Mouse (Mus musculus): ENCODE data around the gene Isy1. TPM values are rescaled to one million over a fixed set of nuclear protein-coding genes. Genes with fewer than 3 reads are reported as not detected.

Isy1 gene
- total and polyA plus RNA-seq, 2 experiments from 2014 or later, result 22.5 to 25.9 TPM

GRCm38 (mm10) chr6:87797321-87797720 is 41.3 kb downstream of the Isy1 start:
- H3K4me3 ChIP-seq (ENCODE audit: low read depth, low read length), result no peak overlapping the region
- 57% methylated on average over 2 of the region's 2 CpGs for WGBS

GRCm38 (mm10) chr6:87796251-87796880 is 42.2 kb downstream of the Isy1 start:
- H3K9me3 ChIP-seq (ENCODE audit: low read length), result no peaks in the 10 kb centered on the region
- WGBS, result 96% methylated on average over 6 of the region's 6 CpGs
- H3K27me3 ChIP-seq (ENCODE audit: insufficient read depth, low read length), result no peaks in the 10 kb centered on the region

More at GRCm38 (mm10) chr6:87797321-87797720, 41.3 kb downstream of the Isy1 start:
- Histone ChIP-seq H3K27ac (ENCODE audit: low read depth, low read length) (no peak overlapping the region), H3K36me3 (ENCODE audit: insufficient read depth, low read length) (peaks cover 7% of the 10 kb centered on the region), H3K4me1 (ENCODE audit: insufficient read depth, low read length) (no peaks in the 10 kb centered on the region), H3K4me2 (ENCODE audit: low read depth, low read length, poor library complexity, severe bottlenecking) (no peak overlapping the region), H3K27me3 (ENCODE audit: insufficient read depth, low read length) (no peaks in the 10 kb centered on the region), H3K9me3 (ENCODE audit: low read length) (no peaks in the 10 kb centered on the region), H3K9ac (replicated peaks; ENCODE audit: low read length, poor library complexity, severe bottlenecking) (no peak overlapping the region)
- TF ChIP-seq CTCF (IDR thresholded peaks at IDR 0.05), result no peak
- DNase-seq (ENCODE audit: low spot score), result no peak
- ATAC-seq (ENCODE audit: low FRiP score), result no peak

DNA sequence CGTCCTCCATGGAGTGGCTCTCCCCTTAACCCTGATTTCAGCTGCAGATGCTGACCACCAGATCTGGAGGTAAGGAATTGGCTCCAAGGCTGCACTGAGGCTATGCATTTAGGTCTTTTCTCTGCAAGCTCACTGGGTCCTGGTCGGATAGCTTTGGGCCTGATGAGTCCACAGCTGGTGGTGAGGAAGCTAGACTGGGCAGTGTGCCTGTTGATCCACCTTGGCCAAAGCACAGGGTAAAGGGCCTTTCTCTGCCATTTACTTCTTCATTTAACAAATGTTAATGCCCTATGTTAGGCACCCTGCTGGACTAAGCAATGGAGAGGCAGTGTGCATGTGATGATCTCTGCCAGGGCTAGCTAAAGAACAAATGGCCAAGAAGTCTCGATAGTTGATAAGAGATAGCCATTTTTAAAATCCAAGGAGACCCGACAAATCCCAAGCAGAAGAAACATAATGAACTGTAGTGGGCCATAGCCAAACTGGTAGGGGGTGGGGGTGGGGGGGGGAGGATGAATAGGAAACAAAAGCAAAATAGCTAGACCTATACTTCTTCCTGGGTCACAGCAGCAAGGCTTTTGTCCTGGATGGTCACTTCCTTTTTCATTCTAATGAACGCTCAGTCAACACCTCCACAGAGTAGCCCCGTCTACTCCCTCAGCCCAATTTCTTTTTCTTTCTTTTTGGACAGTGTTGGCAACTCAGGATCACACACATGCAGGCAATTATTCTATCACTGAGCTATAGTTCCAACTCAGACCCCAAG is 43.0 kb downstream of the Isy1 start:
- Histone ChIP-seq H3K4me3 (ENCODE audit: low read depth, low read length) (no peak overlapping the region), H3K4me1 (ENCODE audit: insufficient read depth, low read length) (no peaks in the 10 kb centered on the region), H3K9ac (replicated peaks; ENCODE audit: low read length, poor library complexity, severe bottlenecking) (no peak overlapping the region), H3K27me3 (ENCODE audit: insufficient read depth, low read length) (no peaks in the 10 kb centered on the region), H3K9me3 (ENCODE audit: low read length) (no peaks in the 10 kb centered on the region), H3K4me2 (ENCODE audit: low read depth, low read length, poor library complexity, severe bottlenecking) (no peak overlapping the region), H3K36me3 (ENCODE audit: insufficient read depth, low read length) (peaks cover 21% of the 10 kb centered on the region), H3K27ac (ENCODE audit: low read depth, low read length) (no peak overlapping the region)
- ATAC-seq (ENCODE audit: low FRiP score), result no peak
- DNase-seq (ENCODE audit: low spot score), result no peak
- 62% methylated on average over 6 of the region's 6 CpGs for WGBS
- TF ChIP-seq CTCF (IDR thresholded peaks at IDR 0.05), result no peak

More at GRCm38 (mm10) chr6:87796251-87796880, 42.2 kb downstream of the Isy1 start:
- Histone ChIP-seq H3K9ac (replicated peaks; ENCODE audit: low read length, poor library complexity, severe bottlenecking) (no peak overlapping the region), H3K27ac (ENCODE audit: low read depth, low read length) (no peak overlapping the region), H3K4me1 (ENCODE audit: insufficient read depth, low read length) (no peaks in the 10 kb centered on the region), H3K36me3 (ENCODE audit: insufficient read depth, low read length) (peaks cover 14% of the 10 kb centered on the region), H3K4me2 (ENCODE audit: low read depth, low read length, poor library complexity, severe bottlenecking) (no peak overlapping the region), H3K4me3 (ENCODE audit: low read depth, low read length) (no peak overlapping the region)
- ATAC-seq (ENCODE audit: low FRiP score), result no peak
- TF ChIP-seq CTCF (IDR thresholded peaks at IDR 0.05), result no peak
- no peak for DNase-seq (ENCODE audit: low spot score)

GRCm38 (mm10) chr6:87793821-87794510 is 44.6 kb downstream of the Isy1 start:
- Histone ChIP-seq H3K36me3 (ENCODE audit: insufficient read depth, low read length) (peaks cover 21% of the 10 kb centered on the region), H3K9ac (replicated peaks; ENCODE audit: low read length, poor library complexity, severe bottlenecking) (no peak overlapping the region), H3K4me3 (ENCODE audit: low read depth, low read length) (no peak overlapping the region), H3K27ac (ENCODE audit: low read depth, low read length) (no peak overlapping the region), H3K4me1 (ENCODE audit: insufficient read depth, low read length) (no peaks in the 10 kb centered on the region), H3K27me3 (ENCODE audit: insufficient read depth, low read length) (no peaks in the 10 kb centered on the region), H3K4me2 (ENCODE audit: low read depth, low read length, poor library complexity, severe bottlenecking) (no peak overlapping the region), H3K9me3 (ENCODE audit: low read length) (no peaks in the 10 kb centered on the region)
- 93% methylated on average over 10 of the region's 10 CpGs for WGBS
- no peak for TF ChIP-seq CTCF (IDR thresholded peaks at IDR 0.05)
- no peak for ATAC-seq (ENCODE audit: low FRiP score)
- peak; percentile 27 for DNase-seq (ENCODE audit: low spot score)

- no peak for TF ChIP-seq CTCF (IDR thresholded peaks at IDR 0.05)
- Histone ChIP-seq H3K9ac (replicated peaks; ENCODE audit: low read length, poor library complexity, severe bottlenecking) (no peak overlapping the region), H3K9me3 (ENCODE audit: low read length) (no peaks in the 10 kb centered on the region), H3K4me2 (ENCODE audit: low read depth, low read length, poor library complexity, severe bottlenecking) (no peak overlapping the region), H3K27me3 (ENCODE audit: insufficient read depth, low read length) (no peaks in the 10 kb centered on the region), H3K4me1 (ENCODE audit: insufficient read depth, low read length) (no peaks in the 10 kb centered on the region), H3K4me3 (ENCODE audit: low read depth, low read length) (no peak overlapping the region), H3K27ac (ENCODE audit: low read depth, low read length) (no peak overlapping the region), H3K36me3 (ENCODE audit: insufficient read depth, low read length) (peaks cover 21% of the 10 kb centered on the region)
- WGBS, result 90% methylated on average over 5 of the region's 5 CpGs
- no peak for DNase-seq (ENCODE audit: low spot score)
- ATAC-seq (ENCODE audit: low FRiP score), result no peak
These were observed 46.8 kb downstream of the Isy1 start for GRCm38 (mm10) chr6:87791826-87792225.

All from midbrain, postnatal 0 days (tissue).